Mouse (Mus musculus): ENCODE measurements around the gene Prom2.

Gene Prom2

DNA sequence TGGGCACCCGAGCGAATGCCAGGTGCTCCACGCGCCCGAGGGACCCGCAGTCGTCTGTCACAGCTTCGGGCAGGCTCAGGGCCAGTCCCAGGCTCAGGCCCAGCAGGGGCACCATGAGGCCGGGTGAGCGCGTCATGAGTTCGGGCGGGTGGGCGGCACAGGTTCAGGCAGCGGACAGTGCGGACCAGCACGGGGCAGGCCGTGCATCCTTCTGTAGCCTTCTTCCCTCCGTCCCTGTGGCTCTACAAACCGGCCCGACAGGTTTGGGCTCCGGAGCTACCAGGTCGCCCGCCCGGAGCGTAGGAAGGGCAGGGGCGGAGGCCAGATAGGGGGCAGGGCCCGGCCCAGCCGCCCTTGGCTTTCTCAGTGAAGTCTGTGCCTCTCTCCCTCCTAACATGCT, at the start of gene Prom2:
TSS of gene Prom2 (minus strand) at position 283 of the 400 bp plus-strand sequence.
- DNase-seq: no peak

GRCm38 (mm10) chr2:127590840-127591239, 49.6 kb upstream of the Prom2 start:
- DNase-seq: no peak

DNA sequence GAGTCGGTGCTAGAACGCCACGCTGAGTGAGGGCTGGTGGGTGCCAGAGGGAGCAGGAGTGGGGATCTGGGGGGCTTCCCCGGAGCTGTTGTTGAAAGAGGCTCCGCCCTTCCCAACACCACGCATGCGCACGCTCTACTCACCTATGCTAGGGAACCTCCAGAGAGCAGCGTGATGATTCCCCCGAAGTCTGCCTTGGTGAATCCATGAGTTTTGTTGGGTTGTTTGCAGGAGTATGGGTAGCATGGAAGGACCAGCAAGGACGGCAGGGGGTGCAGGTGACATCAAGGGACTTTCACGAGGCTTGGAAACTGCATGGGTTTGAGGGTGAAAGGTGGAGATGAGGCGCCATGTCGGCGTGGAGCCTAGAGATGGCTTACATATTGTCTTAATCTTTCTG, 48.9 kb upstream of the Prom2 start:
- DNase-seq: no peak

DNA sequence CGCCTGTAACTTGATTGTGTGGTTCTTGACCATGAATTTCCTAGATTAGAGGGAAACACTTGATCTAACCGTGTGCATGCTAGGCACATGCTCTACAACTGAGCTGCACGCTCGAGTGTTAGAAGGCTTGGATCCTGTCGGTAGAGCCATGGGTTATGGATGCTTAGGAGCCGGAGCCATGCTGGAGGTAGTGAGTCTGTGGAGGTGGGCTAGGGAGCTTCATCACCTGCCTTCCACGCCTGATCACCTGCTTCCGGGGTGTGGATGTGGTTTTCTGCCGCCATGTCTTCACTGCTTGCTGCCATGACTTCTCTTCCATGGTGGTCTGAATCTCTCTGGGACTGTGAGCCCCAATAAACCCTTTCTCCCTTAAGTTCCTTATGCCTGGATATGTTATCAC, 47.6 kb upstream of the Prom2 start:
- no peak for DNase-seq

GRCm38 (mm10) chr2:127587514-127587844, 46.2 kb upstream of the Prom2 start:
- DNase-seq: no peak

GRCm38 (mm10) chr2:127586694-127587513, 45.6 kb upstream of the Prom2 start, which contains the start of the genes Zfp661 and Mrps5:
Gene Zfp661, minus strand, starts transcription at chr2:127587094.
Gene Mrps5, plus strand, starts transcription at chr2:127587222.
- DNase-seq: peak; percentile 81

DNA sequence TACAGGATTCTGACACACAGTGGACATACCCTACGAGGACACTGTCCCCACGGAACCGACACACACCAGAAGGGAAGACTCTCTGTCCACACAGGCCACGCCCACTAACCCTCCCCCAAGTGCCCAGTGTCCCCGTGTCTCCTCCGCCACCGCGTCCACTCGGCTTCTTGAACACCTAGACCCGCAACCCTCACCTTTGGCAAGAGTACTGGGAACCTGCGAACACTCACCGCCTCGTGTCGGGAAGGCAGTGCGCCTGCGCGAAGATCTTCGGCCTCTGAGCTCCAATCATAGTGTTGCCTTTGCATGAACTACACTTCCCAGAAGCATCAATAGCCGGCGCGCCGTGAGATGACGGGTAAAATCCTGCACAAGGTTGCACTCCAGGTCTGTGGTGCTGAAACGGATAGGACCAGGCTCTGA, 43.2 kb upstream of the Prom2 start:
- DNase-seq: peak; percentile 97

DNA sequence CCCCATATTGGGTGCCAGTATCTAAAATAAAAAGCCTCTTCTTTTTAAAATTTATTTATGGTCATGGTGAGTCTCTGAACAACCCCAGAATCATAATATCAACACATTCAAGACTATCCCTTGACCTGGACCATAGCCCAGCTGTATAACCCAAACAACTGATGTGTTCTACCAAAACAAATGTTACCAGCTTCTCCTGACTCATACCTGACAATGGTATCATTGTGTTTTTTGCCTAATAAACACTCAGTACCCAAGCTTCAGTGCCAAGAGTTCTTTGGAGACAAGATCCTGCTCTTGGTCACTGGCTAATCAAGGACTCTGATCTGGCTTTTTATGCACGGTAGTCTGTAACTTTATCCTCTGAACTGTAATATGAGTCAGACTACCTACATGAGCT, 32.1 kb upstream of the Prom2 start:
- DNase-seq: no peak

GRCm38 (mm10) chr2:127559070-127559966, 18.1 kb upstream of the Prom2 start:
- DNase-seq: peak; percentile 93

DNA sequence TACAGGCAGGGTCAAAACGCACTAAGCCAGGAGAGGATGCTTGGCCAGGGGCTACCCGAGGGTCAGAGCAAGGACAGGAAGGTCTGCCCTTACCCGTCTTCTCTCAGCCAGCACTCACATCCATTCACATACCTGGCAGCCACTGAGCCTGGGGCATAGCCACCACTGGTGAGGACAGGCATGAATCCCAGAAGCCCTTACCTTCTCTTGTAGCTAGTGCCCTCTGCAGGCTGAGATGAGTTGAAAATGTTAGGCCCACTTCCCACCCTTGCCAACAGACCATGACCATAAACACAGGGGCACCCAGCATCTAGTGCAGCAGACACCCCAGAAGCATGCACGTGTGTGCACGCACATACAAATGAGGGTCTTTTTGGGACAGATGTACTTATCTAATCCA, 9.8 kb upstream of the Prom2 start:
- peak; percentile 42 for DNase-seq

DNA sequence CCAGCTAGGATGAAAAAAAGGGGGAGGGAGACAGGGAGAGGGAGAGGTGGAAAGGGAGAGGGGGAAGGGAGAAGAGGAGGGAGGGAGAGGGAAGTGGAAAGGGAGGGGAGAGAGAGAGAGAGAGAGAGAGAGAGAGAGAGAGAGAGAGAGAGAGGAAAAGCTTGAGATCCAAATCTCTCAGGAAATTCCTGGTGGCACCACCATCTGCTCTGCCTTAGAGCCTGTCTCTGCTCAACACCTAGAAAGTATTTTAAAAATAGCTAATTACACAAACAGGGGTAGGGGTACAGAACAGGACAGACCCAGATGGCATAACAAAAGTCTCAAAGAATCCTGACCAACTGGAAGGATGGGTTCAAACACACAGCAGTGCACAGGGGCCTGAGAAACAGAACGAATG, 9.2 kb upstream of the Prom2 start:
- no peak for DNase-seq

DNA sequence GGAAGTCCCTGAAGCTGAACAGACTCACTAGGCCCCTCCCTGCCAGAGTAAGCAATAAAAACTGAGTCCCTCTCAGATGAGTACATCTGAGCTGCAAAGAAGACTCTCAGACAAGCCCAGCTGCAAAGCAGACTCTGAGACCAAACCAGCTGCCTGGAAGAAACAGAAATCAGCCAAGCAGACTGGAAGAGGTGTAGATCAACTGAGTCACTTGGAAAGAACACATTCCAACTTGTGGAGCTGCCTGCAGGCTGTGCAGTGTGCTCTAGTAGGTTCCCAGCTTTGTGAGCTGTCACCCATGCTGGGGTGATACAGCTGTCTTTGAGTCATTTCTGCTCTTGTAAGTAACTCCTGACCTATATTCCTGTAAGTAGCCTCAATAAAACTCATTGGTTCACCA, 8.4 kb upstream of the Prom2 start:
- no peak for DNase-seq

DNA sequence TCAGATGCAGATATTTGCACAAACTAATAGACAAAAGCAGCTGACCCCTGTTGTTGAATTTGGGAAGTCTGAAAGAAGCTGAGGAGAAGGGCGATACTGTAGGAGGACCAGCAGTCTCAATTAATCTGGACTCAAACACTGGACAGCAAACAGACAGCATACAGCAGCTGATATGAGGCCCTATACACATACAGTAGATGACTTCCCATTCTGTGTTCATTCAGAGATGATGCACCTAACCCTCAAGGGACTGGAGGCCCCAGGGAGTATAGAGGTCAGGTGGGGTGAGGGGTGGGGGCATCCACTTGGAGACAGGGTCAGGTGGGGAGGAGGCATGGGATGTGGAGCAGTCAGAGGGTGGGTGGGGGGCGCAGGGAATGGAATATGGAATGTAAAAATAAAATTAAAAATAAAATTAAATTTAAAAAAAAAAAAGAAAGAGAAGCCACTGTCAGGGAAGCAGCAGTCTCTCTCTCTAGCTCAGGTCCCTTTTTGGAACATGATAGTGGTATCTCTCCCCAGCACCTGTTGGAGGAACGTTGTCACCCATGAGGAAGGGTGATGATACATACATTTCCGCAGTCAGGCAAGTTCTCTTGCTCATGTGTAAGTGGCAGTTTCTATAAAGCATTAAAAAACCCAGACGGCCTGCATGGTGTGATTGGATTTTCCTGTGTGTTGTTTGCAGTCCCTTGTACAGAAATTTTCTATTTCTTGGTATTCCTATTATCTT, 7.2 kb upstream of the Prom2 start:
- DNase-seq: no peak

DNA sequence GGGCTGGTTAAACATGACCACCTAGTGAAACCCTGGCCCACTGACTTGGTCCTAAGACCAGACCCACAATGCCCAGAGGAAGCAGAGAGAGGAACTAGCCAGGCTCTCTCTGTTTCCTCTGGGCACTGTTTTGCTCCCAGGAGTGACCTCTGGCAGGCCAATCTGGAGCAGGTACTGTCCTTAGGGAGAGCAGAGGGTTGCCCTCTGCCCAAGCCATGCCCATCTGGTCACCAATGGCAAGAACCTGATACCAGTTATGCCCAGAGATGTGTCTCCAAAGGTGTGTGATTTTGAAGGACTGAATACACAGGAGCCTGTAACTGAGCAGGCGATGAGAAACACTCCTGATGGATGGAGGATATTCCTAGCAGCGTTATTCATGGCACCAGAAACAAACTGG, 430 bp upstream of the Prom2 start:
- DNase-seq: no peak

GRCm38 (mm10) chr2:127539494-127539893, 1.8 kb downstream of the Prom2 start:
- no peak for DNase-seq

DNA sequence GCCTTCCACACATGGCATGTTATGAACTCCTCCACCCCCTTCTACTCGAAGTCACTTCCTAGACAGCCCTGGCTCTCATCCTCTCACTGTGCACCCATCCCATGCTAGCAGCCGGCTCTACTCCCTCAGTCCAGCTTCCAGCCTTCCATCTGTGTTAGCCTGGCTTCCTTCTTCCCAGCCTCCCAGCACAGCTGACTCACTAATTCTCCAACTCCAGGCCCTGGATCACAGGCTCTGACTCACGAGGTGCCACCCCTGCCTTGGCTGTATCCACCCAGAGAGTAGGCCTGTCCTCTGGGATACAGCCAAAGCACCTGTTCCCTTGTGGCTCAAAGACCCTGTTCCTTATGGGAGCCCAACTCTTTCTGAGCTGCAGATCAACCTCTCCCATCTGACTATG, 3.7 kb downstream of the Prom2 start:
- DNase-seq: peak; percentile 83

- DNase-seq: peak; percentile 90
Observed at GRCm38 (mm10) chr2:127535363-127535762, 5.9 kb downstream of the Prom2 start.

GRCm38 (mm10) chr2:127532379-127532778, 8.9 kb downstream of the Prom2 start:
- no peak for DNase-seq

- no peak for DNase-seq
Observed at GRCm38 (mm10) chr2:127531592-127531991, 9.7 kb downstream of the Prom2 start.

DNA sequence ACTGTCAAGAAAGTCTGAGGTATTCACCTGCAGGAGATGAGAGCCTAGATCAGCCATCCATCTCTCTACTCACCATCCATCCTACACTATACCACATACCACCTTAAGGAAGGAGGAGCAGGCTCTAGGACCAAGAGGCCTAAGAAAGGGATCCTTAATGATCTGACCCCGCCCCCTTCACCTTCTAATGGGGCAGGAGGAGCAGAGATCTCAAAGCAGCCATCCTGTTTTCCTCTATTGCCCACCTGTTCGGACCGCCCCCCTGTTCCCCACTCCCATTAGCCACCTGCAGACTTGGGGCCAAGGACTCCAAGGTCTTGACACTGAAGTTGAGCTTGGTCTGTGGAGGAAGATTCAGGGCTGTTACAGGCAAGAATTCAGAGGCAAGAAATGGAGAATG, 10.8 kb downstream of the Prom2 start:
- no peak for DNase-seq

GRCm38 (mm10) chr2:127525004-127525775, 16.1 kb downstream of the Prom2 start:
- DNase-seq: no peak

- no peak for DNase-seq
Observed at GRCm38 (mm10) chr2:127523950-127524729, 17.1 kb downstream of the Prom2 start.
